Comparison of ENCODE assay signal across 9 mouse cellular contexts in genomic region chr4:138793276-138793675, GRCm38 (mm10). TPM values are rescaled to one million over a fixed set of nuclear protein-coding genes. Genes with fewer than 3 reads are reported as not detected.
DNase-seq lines count a peak whose midpoint lies in the region; TF ChIP-seq lines count a peak whose summit lies in the region.
"Had no signal": no experiment of that assay in that cellular context is flagged by ENCODE, and none has a peak within 500 bp of the region (broad histone marks: within the 10 kb centered on the region; RNA-seq: fewer than 3 reads in every experiment).

No protein-coding gene starts in this region.

- H3K4me1 ChIP-seq in heart, adult 2 months (ENCODE audit: control insufficient read depth, insufficient read depth, low read length): no peaks in the 10 kb centered on the region
- H3K4me1 ChIP-seq: hindbrain, embryonic 15.5 days had no signal

- intact Hi-C loops in heart, adult 2 months (cut with DNase I): loop anchor here (1.0 kb wide), 1 partner anchor 45 kb away; no protein-coding TSS in a partner anchor
- intact Hi-C loops in heart, postnatal 25 days (cut with DNase I): loop anchor here (1.0 to 2.0 kb wide), 2 partner anchors 44 to 85 kb away; no protein-coding TSS in a partner anchor
- intact Hi-C loops in left cerebral cortex, adult 2 months (cut with DNase I): loop anchor here (1.0 to 5.0 kb wide), 3 partner anchors 45 to 346 kb away; no protein-coding TSS in a partner anchor

- no peaks in the 10 kb centered on the region for H3K27me3 ChIP-seq in heart, adult 2 months (ENCODE audit: control insufficient read depth, insufficient read depth, low read length)
- H3K27me3 ChIP-seq: hindbrain, embryonic 15.5 days had no signal

- TF ChIP-seq CTCF in heart, adult 2 months (IDR thresholded peaks at IDR 0.05): peak; percentile 50
- TF ChIP-seq CTCF in left cerebral cortex, adult 2 months (IDR thresholded peaks at IDR 0.05): peak; percentile 61

- no peak overlapping the region for H3K4me3 ChIP-seq in heart, adult 2 months
- H3K4me3 ChIP-seq in left cerebral cortex, adult 2 months: no peak overlapping the region
- H3K4me3 ChIP-seq: hindbrain, embryonic 15.5 days had no signal

- DNase-seq in heart, adult 2 months: no peak
- no peak for DNase-seq in heart, postnatal 25 days (ENCODE audit: low spot score)
- DNase-seq in A20 (ENCODE audit: low read depth, low spot score): peak; percentile 46
- peak; percentile 17 to 30 for DNase-seq in cerebellum, adult 18-20 months
- DNase-seq in frontal cortex, postnatal 36 days (ENCODE audit: low spot score in 2 of 2): peak; percentile 63 to 76
- DNase-seq in left cerebral cortex, adult 2 months (ENCODE audit: extremely low spot score in 1 of 2, low spot score in 2 of 2): peak; percentile 63 to 70
- peak; percentile 76 to 80 for DNase-seq in right cerebral cortex, postnatal 10 days (ENCODE audit: low spot score in 2 of 2)
- no peak for DNase-seq in urinary bladder, postnatal 4 days (ENCODE audit: low spot score in 2 of 2)

- WGBS in heart, adult 2 months: 63% methylated on average over 2 of the region's 2 CpGs

- no peaks in the 10 kb centered on the region for H3K36me3 ChIP-seq in heart, adult 2 months (ENCODE audit: control insufficient read depth, insufficient read depth, low read length)
- H3K36me3 ChIP-seq: hindbrain, embryonic 15.5 days had no signal

- H3K27ac ChIP-seq in heart, adult 2 months: no peak overlapping the region
- no peak overlapping the region for H3K27ac ChIP-seq in left cerebral cortex, adult 2 months
- H3K27ac ChIP-seq: hindbrain, embryonic 15.5 days had no signal

- H3K79me2 ChIP-seq in heart, adult 2 months (replicated peaks; ENCODE audit: control insufficient read depth, insufficient read depth, low read length): no peaks in the 10 kb centered on the region

- no peak for TF ChIP-seq EP300 in heart, adult 2 months (IDR thresholded peaks at IDR 0.05; ENCODE audit: insufficient read depth, low read depth, low read length)

- no peak for TF ChIP-seq POLR2A in heart, adult 2 months (IDR thresholded peaks at IDR 0.05; ENCODE audit: insufficient read depth, low read depth, low read length)

- no peak overlapping the region for H3K9ac ChIP-seq in heart, adult 2 months (ENCODE audit: low read depth, low read length)
- H3K9ac ChIP-seq: hindbrain, embryonic 15.5 days had no signal

RNA-seq across cellular contexts. Expression of gene Pla2g2d, which starts 17.7 kb away (rescaled TPM):
- total RNA-seq in heart, adult 2 months (2021): under 1 TPM; 0.26 to 0.55 TPM
- 2.3 and 2.7 TPM in 2 replicates for polyA plus RNA-seq in heart, adult 2 months (2012; rRNA removed)
- total RNA-seq in heart, postnatal 25 days (2021): under 1 TPM in 1 of 2 experiments, not detected in 1; 0.23 TPM
- under 1 TPM; 0.42 to 0.97 TPM for total RNA-seq in left cerebral cortex, adult 2 months (2021)

RNA-seq across cellular contexts. Expression of gene Pla2g2f, which starts 35.9 kb away (rescaled TPM):
- total RNA-seq in heart, adult 2 months (2021): under 1 TPM; 0.18 to 0.26 TPM
- polyA plus RNA-seq in heart, adult 2 months (2012; rRNA removed): 0.12 and 0.14 TPM in 2 replicates
- under 1 TPM; 0.13 to 0.22 TPM for total RNA-seq in heart, postnatal 25 days (2021)
- not detected for total RNA-seq in left cerebral cortex, adult 2 months (2021)

RNA-seq across cellular contexts. Expression of gene Ubxn10, which starts 56.3 kb away (rescaled TPM):
- total RNA-seq in heart, adult 2 months (2021): 1 to 10 TPM; 1.6 to 2.7 TPM
- polyA plus RNA-seq in heart, adult 2 months (2012; rRNA removed): 7.2 and 7.5 TPM in 2 replicates
- total RNA-seq in heart, postnatal 25 days (2021): 1 to 10 TPM; 1.2 to 1.8 TPM
- total RNA-seq in left cerebral cortex, adult 2 months (2021): 1 to 10 TPM; 1.4 to 1.5 TPM

Comparison
In these comparisons a context has a peak if more than half of its experiments do, and no peak if none do; other contexts are left out.
1. DNase-seq: peak in A20 (single experiment), cerebellum, adult 18-20 months (2 of 2), frontal cortex, postnatal 36 days (2 of 2), left cerebral cortex, adult 2 months (2 of 2) and right cerebral cortex, postnatal 10 days (2 of 2); none in heart, adult 2 months (0 of 2), heart, postnatal 25 days (single experiment) and urinary bladder, postnatal 4 days (0 of 2).